Mouse (Mus musculus): ENCODE measurements around the gene Ptdss2. TPM values are rescaled to one million over a fixed set of nuclear protein-coding genes. Genes with fewer than 3 reads are reported as not detected.

The Ptdss2 gene
- total RNA-seq, 2 experiments from 2014 or later: 50.1 to 53.9 TPM

- intact Hi-C loops (cut with DNase I): loop anchor here (10.0 kb wide), 3 partner anchors 108 to 318 kb away; partner anchors contain the start of genes B4galnt4, Bet1l, Cox8b and Gm45785
Measured at GRCm38 (mm10) chr7:141172116-141173006, 50.2 kb downstream of the Ptdss2 start, which contains the start of gene Rnh1. Rnh1 (minus strand) TSS chr7:141172857.

GRCm38 (mm10) chr7:141173323-141173850, 51.2 kb downstream of the Ptdss2 start:
- no peak for DNase-seq
- intact Hi-C loops (cut with DNase I): loop anchor here (10.0 kb wide), 3 partner anchors 109 to 319 kb away; partner anchors contain the start of genes B4galnt4, Bet1l, Cox8b and Gm45785

More at GRCm38 (mm10) chr7:141172116-141173006, 50.2 kb downstream of the Ptdss2 start, which contains the start of gene Rnh1:
- DNase-seq: peak; percentile 96

GRCm38 (mm10) chr7:141175068-141175467, 52.9 kb downstream of the Ptdss2 start:
- intact Hi-C loops (cut with DNase I): loop anchor here (10.0 kb wide), 3 partner anchors 110 to 320 kb away; partner anchors contain the start of genes B4galnt4, Bet1l, Cox8b and Gm45785
- DNase-seq: no peak

DNA sequence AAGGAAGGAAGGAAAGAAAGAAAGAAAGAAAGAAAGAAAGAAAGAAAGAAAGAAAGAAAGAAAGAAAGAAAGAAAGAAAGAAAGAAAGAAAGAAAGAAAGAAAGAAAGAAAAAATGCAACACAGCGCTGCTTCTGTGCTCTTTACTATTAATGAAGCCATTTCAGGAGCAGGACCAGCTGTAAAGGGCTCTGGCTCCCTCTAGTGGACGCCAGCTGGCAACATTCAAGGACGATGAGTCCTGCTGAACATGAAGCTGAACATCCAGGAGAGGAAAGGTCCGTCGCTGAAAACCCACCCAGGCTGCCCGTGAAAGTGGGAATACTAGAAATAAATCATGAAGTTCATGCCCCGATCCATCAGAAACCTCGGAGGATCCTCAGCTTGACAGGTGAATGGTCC, 54.0 kb downstream of the Ptdss2 start:
- DNase-seq: peak; percentile 88
- intact Hi-C loops (cut with DNase I): loop anchor here (10.0 kb wide), 3 partner anchors 111 to 321 kb away; partner anchors contain the start of genes B4galnt4, Bet1l, Cox8b and Gm45785

GRCm38 (mm10) chr7:141188194-141188593, 66.0 kb downstream of the Ptdss2 start:
- no peak for DNase-seq
- intact Hi-C loops (cut with DNase I): no loop called here

DNA sequence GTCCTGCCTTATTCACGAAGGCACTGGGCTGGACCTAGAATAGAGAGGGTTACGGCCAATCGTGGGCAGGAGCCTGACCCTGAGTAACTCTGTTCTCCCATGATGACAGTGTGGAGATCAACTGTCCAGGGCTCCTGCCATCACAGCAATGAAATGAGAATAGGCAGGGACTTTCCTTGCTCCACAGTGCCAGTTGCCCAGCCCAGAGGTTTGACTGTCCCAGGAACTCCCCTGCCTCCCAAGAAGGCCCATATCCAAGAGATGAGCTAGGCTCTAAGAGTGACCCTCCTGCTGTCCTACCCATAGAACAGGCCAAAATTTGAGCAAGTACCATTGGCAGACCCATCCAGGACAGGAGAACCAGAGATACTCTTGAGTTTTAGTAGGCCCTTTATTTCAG, 66.6 kb downstream of the Ptdss2 start:
- intact Hi-C loops (cut with DNase I): no loop called here
- DNase-seq: no peak

DNA sequence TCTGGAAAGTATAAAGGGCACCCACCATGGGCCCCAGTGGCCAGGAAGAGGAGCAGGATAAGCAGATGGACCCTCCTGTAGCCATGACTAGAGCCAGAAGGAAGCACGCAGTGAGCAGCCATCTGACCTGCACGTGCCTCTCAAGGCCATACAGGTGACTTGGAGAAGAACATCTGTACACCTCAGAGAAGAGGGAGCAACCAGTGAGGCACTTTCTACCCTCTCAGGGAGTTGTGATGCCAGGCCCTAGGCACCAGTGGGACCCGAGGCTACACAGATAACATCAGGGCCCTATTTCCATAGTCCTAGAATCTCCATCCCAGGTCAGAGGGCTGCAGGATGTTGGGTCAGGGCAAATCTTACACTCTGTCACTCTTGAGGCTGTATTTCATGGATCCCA, 68.0 kb downstream of the Ptdss2 start:
- intact Hi-C loops (cut with DNase I): no loop called here
- DNase-seq: no peak

- DNase-seq: no peak
- intact Hi-C loops (cut with DNase I): no loop called here
Measured at GRCm38 (mm10) chr7:141191036-141191435, 68.9 kb downstream of the Ptdss2 start.

DNA sequence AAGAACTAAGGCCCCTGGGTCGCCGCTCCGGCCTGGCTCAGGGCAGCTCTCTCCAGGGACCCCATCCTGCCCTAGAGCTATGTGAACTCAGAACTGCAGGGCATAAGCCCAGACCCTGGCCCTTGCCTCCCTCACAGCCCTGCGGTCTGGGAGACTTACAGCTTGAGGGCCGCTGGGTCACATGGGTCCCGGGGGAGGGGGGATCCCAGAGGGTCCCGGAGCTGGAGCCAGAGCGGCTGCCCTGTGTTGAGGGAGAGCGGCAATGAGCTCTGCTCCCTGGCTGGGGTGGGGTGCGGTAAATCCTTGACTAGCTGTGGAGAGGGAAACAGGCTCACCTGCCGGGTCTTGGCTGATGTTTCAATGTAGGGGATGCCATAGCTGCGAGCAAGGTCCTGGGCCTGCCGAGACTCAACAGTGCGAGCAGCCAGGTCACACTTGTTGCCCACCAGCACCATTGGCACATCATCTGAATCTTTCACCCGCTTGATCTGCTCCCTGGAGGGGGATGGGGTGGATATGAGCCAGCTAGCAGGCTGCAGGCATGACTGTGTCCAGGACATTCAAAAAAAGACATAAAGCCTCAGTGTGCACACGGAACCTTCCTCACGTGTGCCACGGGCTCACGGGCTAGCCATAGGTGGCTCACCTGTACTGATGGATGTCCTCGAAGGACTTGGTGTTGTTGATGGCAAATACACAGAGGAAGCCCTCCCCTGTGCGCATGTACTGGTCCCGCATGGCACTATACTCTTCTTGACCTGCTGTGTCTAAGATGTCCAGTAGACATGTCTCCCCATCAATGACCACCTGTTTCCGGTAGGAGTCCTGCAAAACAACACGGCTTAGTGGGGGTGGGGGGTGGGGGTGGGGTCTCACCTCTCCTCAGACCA, 69.9 kb downstream of the Ptdss2 start:
- intact Hi-C loops (cut with DNase I): no loop called here
- DNase-seq: no peak

- intact Hi-C loops (cut with DNase I): no loop called here
- DNase-seq: no peak
Measured at GRCm38 (mm10) chr7:141192776-141193347, 70.7 kb downstream of the Ptdss2 start.

DNA sequence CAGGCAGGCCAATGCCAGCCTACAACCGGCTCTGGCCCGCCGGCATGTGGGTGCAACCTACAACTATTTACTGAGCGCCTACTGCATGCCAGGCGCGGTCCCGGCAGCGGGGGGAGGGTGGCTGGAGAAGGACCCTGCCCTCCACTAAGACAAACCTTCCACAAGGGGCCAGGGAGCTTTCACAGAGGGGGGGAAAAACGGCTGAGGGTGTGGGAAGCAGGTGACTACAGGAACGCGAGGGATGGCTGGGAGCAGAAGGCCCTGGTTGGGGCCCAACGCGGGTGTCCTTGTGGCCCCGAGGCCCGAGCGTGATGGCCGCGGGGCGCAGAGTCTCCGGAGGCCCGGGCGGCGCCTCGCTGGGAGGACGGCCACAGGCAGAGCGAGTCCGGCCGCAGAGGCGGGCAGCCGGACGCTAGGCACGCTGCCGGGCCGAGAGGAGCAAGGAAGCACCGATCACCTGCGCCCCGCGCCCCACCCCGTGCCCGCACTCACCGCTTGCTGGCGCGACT, 71.2 kb downstream of the Ptdss2 start:
- intact Hi-C loops (cut with DNase I): no loop called here
- DNase-seq: peak; percentile 32

GRCm38 (mm10) chr7:141193948-141194347, 71.8 kb downstream of the Ptdss2 start, which contains the start of the genes Hras and Lrrc56:
Hras (minus strand) TSS chr7:141194005.
Lrrc56 (plus strand) TSS chr7:141194157.
- intact Hi-C loops (cut with DNase I): no loop called here

DNA sequence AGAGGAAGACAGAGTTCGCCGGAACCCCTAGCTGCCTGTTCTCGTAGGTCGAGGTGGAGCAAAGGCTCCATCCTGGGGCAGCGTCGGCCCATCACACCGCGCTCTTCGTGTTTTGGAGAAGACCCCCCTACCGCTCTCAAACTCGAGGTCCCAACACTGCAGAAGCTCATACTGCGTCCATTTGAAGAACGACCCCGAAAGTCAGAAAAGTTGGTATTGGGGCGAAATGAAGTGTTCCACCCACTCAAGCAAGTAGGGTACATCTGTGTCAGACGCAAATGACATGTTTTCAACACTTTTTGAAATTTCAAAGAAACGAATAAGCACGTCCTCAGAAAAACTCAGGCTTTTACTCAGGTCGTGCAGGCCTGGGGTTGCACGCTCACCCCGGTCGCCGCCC, 72.2 kb downstream of the Ptdss2 start:
- no peak for DNase-seq
- intact Hi-C loops (cut with DNase I): no loop called here

More at GRCm38 (mm10) chr7:141193948-141194347, 71.8 kb downstream of the Ptdss2 start, which contains the start of the genes Hras and Lrrc56:
- DNase-seq: peak; percentile 98

GRCm38 (mm10) chr7:141194830-141195229, 72.6 kb downstream of the Ptdss2 start:
- intact Hi-C loops (cut with DNase I): no loop called here
- peak; percentile 93 for DNase-seq

- no peak for DNase-seq
- intact Hi-C loops (cut with DNase I): no loop called here
Measured at GRCm38 (mm10) chr7:141195754-141196153, 73.6 kb downstream of the Ptdss2 start.

DNA sequence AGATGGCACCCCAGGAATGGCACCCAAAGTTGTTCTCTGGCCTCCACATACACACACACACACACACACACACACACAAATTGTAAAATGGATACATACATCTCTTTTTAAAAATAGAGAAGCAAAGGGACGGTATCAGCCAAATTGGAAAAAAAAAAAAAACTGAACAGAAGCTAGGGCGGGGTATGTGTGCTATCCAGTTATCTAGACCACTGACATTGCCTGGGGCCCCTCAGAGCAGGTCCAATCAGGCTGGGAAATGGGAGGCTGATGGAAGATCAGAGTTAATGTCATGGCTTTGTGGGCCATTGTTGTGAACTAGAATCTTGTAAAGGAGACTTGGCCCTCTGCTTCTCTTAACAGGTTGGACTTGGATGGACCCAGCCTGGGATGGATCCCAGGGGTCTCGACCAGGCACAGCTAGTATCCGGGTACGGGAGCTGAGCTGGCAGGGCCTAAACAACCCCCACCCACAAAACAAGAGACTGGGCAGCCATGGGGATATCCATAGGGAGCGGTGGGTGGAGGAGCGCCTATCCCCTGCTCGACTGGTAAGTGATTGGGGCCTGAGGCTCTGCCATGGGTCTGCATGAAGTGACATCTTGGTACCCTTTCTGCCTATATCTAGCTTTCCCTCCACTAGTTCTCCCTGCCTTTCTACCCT, 74.6 kb downstream of the Ptdss2 start:
- intact Hi-C loops (cut with DNase I): no loop called here

GRCm38 (mm10) chr7:141198121-141198520, 75.9 kb downstream of the Ptdss2 start:
- intact Hi-C loops (cut with DNase I): no loop called here
- DNase-seq: no peak

More for the DNA sequence above, 74.6 kb downstream of the Ptdss2 start:
- DNase-seq: no peak

GRCm38 (mm10) chr7:141204546-141204945, 82.4 kb downstream of the Ptdss2 start:
- no peak for DNase-seq

DNA sequence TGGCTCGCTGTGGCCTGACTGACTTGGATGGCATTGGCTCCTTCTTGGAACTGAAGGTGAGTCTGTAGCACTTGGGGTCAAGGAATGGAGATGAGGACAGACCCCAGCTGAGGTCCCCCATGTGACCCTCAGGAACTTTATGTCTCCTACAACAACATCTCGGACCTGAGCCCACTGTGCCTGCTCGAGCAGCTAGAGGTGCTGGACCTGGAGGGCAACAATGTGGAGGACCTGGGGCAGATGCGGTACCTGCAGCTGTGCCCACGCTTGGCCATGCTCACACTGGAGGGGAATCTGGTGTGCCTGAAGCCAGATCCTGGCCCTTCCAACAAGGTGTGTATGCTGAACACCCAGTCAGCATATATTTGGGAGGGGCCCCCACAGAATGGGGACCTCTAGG, 83.3 kb downstream of the Ptdss2 start:
- intact Hi-C loops (cut with DNase I): no loop called here
- no peak for DNase-seq

More at GRCm38 (mm10) chr7:141204546-141204945, 82.4 kb downstream of the Ptdss2 start:
- intact Hi-C loops (cut with DNase I): no loop called here

Data from left cerebral cortex, postnatal 4 days (tissue).